Mouse (Mus musculus): Measurements from ENCODE around the gene Fgf22.

GRCm38 (mm10) chr10:79755854-79756253 lies 978 bp downstream of the Fgf22 start:
- no peak for TF ChIP-seq CTCF (IDR thresholded peaks at IDR 0.05; ENCODE audit: borderline replicate concordance, insufficient read depth, low read depth, low read length)
- TF ChIP-seq POLR2A (IDR thresholded peaks at IDR 0.05; ENCODE audit: borderline replicate concordance, insufficient read depth, low read length) = no peak

Data from cerebellum, adult 2 months (tissue).